Mouse (Mus musculus) retina, adult 2 months (tissue): ENCODE measurements around the gene 1810013L24Rik.
A peak's percentile ranks its signal among the peaks of the same experiment; 100 is the strongest.

Experiments
- DNase-seq: peaks from one replicate; pipeline ENCODE4 v3.0.0-alpha.2; 2012; ENCODE audit warnings: low read depth, low spot score

1810013L24Rik gene

GRCm38 (mm10) chr16:8829564-8830359 lies at the start of gene 1810013L24Rik:
Gene 1810013L24Rik, plus strand, starts transcription at chr16:8830100.
- peak; percentile 94 for DNase-seq

GRCm38 (mm10) chr16:8780187-8780586 lies 49.7 kb upstream of the 1810013L24Rik start:
- DNase-seq: no peak

- no peak for DNase-seq
Observed at GRCm38 (mm10) chr16:8781191-8781590, 48.7 kb upstream of the 1810013L24Rik start.

GRCm38 (mm10) chr16:8781660-8782059 lies 48.2 kb upstream of the 1810013L24Rik start:
- no peak for DNase-seq

- DNase-seq: no peak
Observed at GRCm38 (mm10) chr16:8783198-8783913, 46.5 kb upstream of the 1810013L24Rik start.

- no peak for DNase-seq
Observed at GRCm38 (mm10) chr16:8784753-8785152, 45.1 kb upstream of the 1810013L24Rik start.

GRCm38 (mm10) chr16:8790886-8791285 lies 39.0 kb upstream of the 1810013L24Rik start:
- no peak for DNase-seq

GRCm38 (mm10) chr16:8791949-8792557 lies 37.8 kb upstream of the 1810013L24Rik start, which contains the start of gene Usp7:
Gene Usp7, minus strand, starts transcription at chr16:8792308.
- no peak for DNase-seq

- no peak for DNase-seq
Observed at GRCm38 (mm10) chr16:8794952-8795351, 34.9 kb upstream of the 1810013L24Rik start.

- no peak for DNase-seq
Observed at GRCm38 (mm10) chr16:8795906-8796305, 34.0 kb upstream of the 1810013L24Rik start.

GRCm38 (mm10) chr16:8806703-8807102 lies 23.2 kb upstream of the 1810013L24Rik start:
- no peak for DNase-seq

- no peak for DNase-seq
Observed at GRCm38 (mm10) chr16:8810399-8811127, 19.3 kb upstream of the 1810013L24Rik start.

- DNase-seq: no peak
Observed at GRCm38 (mm10) chr16:8817872-8818271, 12.0 kb upstream of the 1810013L24Rik start.

- DNase-seq: no peak
Observed at GRCm38 (mm10) chr16:8821429-8821828, 8.5 kb upstream of the 1810013L24Rik start.

GRCm38 (mm10) chr16:8822586-8822985 lies 7.3 kb upstream of the 1810013L24Rik start:
- no peak for DNase-seq

- DNase-seq: no peak
Observed at GRCm38 (mm10) chr16:8823661-8824060, 6.2 kb upstream of the 1810013L24Rik start.

- no peak for DNase-seq
Observed at GRCm38 (mm10) chr16:8827366-8827765, 2.5 kb upstream of the 1810013L24Rik start.

GRCm38 (mm10) chr16:8828636-8829563 lies 1.0 kb upstream of the 1810013L24Rik start:
- no peak for DNase-seq

- DNase-seq: no peak
Observed at GRCm38 (mm10) chr16:8830431-8831211, 721 bp downstream of the 1810013L24Rik start.

- no peak for DNase-seq
Observed at GRCm38 (mm10) chr16:8831241-8831640, 1.3 kb downstream of the 1810013L24Rik start.
